Mouse (Mus musculus) limb, embryonic 14.5 days (tissue): ENCODE data around the gene Wrnip1. TPM values are rescaled to one million over a fixed set of nuclear protein-coding genes. Genes with fewer than 3 reads are reported as not detected.

Source experiments
- ATAC-seq: fragments of 200-750 bp; cut with Nextera tagmentation; 2 replicates; pipeline ENCODE4 v1.8.0; 2017; ENCODE audit warnings: low read depth, moderate number of reproducible peaks, moderate TSS enrichment; ENCODE audit not compliant: low FRiP score
- DNase-seq: peaks from one replicate; pipeline ENCODE4 v3.0.0-alpha.2; 2015; ENCODE audit warnings: low spot score
- H3K27ac ChIP-seq: fragments of 300-500 bp; sonication (generic); replicated peaks from 2 replicates; pipeline ENCODE4 v1.5.1; 2014; ENCODE audit warnings: low read depth, mild to moderate bottlenecking, low read length, moderate library complexity, mixed read lengths
- H3K27me3 ChIP-seq: fragments of 300-500 bp; sonication (generic); 2 replicates; pipeline ENCODE4 v1.6.1; 2014; ENCODE audit warnings: low read length, mixed read lengths; ENCODE audit not compliant: control insufficient read depth, insufficient read depth
- H3K36me3 ChIP-seq: fragments of 300-500 bp; sonication (generic); 2 replicates; pipeline ENCODE4 v1.6.1; 2014; ENCODE audit warnings: mild to moderate bottlenecking, low read length, moderate library complexity, mixed read lengths; ENCODE audit not compliant: control insufficient read depth, insufficient read depth
- H3K4me1 ChIP-seq: fragments of 300-500 bp; sonication (generic); 2 replicates; pipeline ENCODE4 v1.6.1; 2014; ENCODE audit warnings: antibody characterized with exemption, low read length, mixed read lengths; ENCODE audit not compliant: control insufficient read depth, insufficient read depth
- H3K4me2 ChIP-seq: fragments of 300-500 bp; sonication (generic); replicated peaks from 2 replicates; pipeline ENCODE4 v1.6.1; 2014; ENCODE audit warnings: low read depth, mild to moderate bottlenecking, low read length, moderate library complexity; ENCODE audit not compliant: severe bottlenecking
- H3K4me3 ChIP-seq: fragments of 300-500 bp; sonication (generic); replicated peaks from 2 replicates; pipeline ENCODE4 v1.5.1; 2014; ENCODE audit warnings: low read length
- H3K9ac ChIP-seq: fragments of 300-500 bp; sonication (generic); 2 replicates; pipeline ENCODE4 v1.6.1; 2014; ENCODE audit warnings: mild to moderate bottlenecking, low read depth, low read length, moderate library complexity; ENCODE audit not compliant: severe bottlenecking
- H3K9me3 ChIP-seq: fragments of 300-500 bp; sonication (generic); 2 replicates; pipeline ENCODE4 v1.6.1; 2016; ENCODE audit warnings: low read length; ENCODE audit not compliant: control insufficient read depth
- POLR2A ChIP-seq: fragments of 200-500 bp; IDR thresholded peaks from 2 replicates; pipeline ENCODE4 v1.8.0; 2012; ENCODE audit warnings: inconsistent platforms, mild to moderate bottlenecking, moderate library complexity, borderline replicate concordance; ENCODE audit not compliant: insufficient read depth, insufficient read length; ENCODE audit errors: extremely low read depth
- WGBS: fragments of 180-500 bp; shearing (Covaris S2); extraction: QIAGEN DNeasy Blood & Tissue Kit; methylation state at CpG from one replicate; pipeline ENCODE4 v1.1.7; 2014; 5-methylcytosine and 5-hydroxymethylcytosine counted together
- polyA plus RNA-seq, 2 experiments: library from polyadenylated mRNA; depleted of rRNA in 1 of 2; stranded (reverse) in 1 of 2; unstranded in 1 of 2; fragments of >200 nt; fragmentation: Nextera tagmentation in 1 of 2; extraction: Ambion mirVana in 1 of 2; gene quantifications; 2 replicates each; pipeline versions ENCODE4 v1.2.1 to v1.2.3; 2012 to 2014

Wrnip1 gene
- polyA plus RNA-seq, 2 experiments = 25.5 to 61.9 TPM

- Histone ChIP-seq H3K27ac (no peak overlapping the region), H3K4me1 (peaks cover 13% of the 10 kb centered on the region), H3K36me3 (no peaks in the 10 kb centered on the region), H3K4me3 (no peak overlapping the region), H3K9ac (no peak overlapping the region), H3K4me2 (no peak overlapping the region), H3K9me3 (no peaks in the 10 kb centered on the region), H3K27me3 (no peaks in the 10 kb centered on the region)
- TF ChIP-seq POLR2A = no peak
- no peak for DNase-seq
- WGBS = 40% methylated on average over 7 of the region's 7 CpGs
- no peak for ATAC-seq
Measured at GRCm38 (mm10) chr13:32764448-32764847, 37.4 kb upstream of the Wrnip1 start.

- Histone ChIP-seq H3K4me2 (no peak overlapping the region), H3K4me3 (no peak overlapping the region), H3K27me3 (no peaks in the 10 kb centered on the region), H3K9ac (no peak overlapping the region), H3K9me3 (no peaks in the 10 kb centered on the region), H3K36me3 (no peaks in the 10 kb centered on the region), H3K4me1 (peaks cover 13% of the 10 kb centered on the region; the same call in 1 of the 2 replicates), H3K27ac (no peak overlapping the region)
- DNase-seq (peak; percentile 50), ATAC-seq (no peak)
- no peak for TF ChIP-seq POLR2A
- 8% methylated on average over 4 of the region's 4 CpGs for WGBS
Measured at GRCm38 (mm10) chr13:32768104-32768503, 33.7 kb upstream of the Wrnip1 start.

- Histone ChIP-seq H3K9ac (no peak overlapping the region), H3K4me3 (no peak overlapping the region), H3K27ac (no peak overlapping the region), H3K36me3 (no peaks in the 10 kb centered on the region), H3K9me3 (no peaks in the 10 kb centered on the region), H3K27me3 (no peaks in the 10 kb centered on the region), H3K4me1 (peaks cover 13% of the 10 kb centered on the region; the same call in 1 of the 2 replicates), H3K4me2 (no peak overlapping the region)
- DNase-seq = peak; percentile 67
- TF ChIP-seq POLR2A = no peak
- 11% methylated on average over 3 of the region's 3 CpGs for WGBS
- ATAC-seq = peak; percentile 80
Measured at GRCm38 (mm10) chr13:32769960-32770359, 31.9 kb upstream of the Wrnip1 start.

GRCm38 (mm10) chr13:32775889-32776288 is 25.9 kb upstream of the Wrnip1 start:
- DNase-seq (no peak), ATAC-seq (0 out of 2 replicates have a peak, but pooled peaks have one; percentile 2)
- Histone ChIP-seq H3K27ac (no peak overlapping the region), H3K36me3 (no peaks in the 10 kb centered on the region), H3K9ac (no peak overlapping the region), H3K9me3 (no peaks in the 10 kb centered on the region), H3K4me2 (0 out of 2 replicates have a peak overlapping the region, but pooled peaks have one; percentile 1), H3K4me3 (no peak overlapping the region), H3K27me3 (no peaks in the 10 kb centered on the region), H3K4me1 (peaks cover 13% of the 10 kb centered on the region)
- TF ChIP-seq POLR2A = no peak
- 78% methylated on average over 9 of the region's 9 CpGs for WGBS

- Histone ChIP-seq H3K4me3 (no peak overlapping the region), H3K4me1 (peaks cover 10% of the 10 kb centered on the region), H3K36me3 (no peaks in the 10 kb centered on the region), H3K27me3 (no peaks in the 10 kb centered on the region), H3K9me3 (no peaks in the 10 kb centered on the region), H3K4me2 (no peak overlapping the region), H3K9ac (no peak overlapping the region), H3K27ac (no peak overlapping the region)
- no peak for DNase-seq
- no peak for TF ChIP-seq POLR2A
- peak; percentile 74 for ATAC-seq
- 50% methylated on average over 10 of the region's 10 CpGs for WGBS
Measured at GRCm38 (mm10) chr13:32776350-32776749, 25.5 kb upstream of the Wrnip1 start.
